Mouse (Mus musculus) embryonic facial prominence, embryonic 13.5 days (tissue): ENCODE results near the gene Cela3a. TPM values are rescaled to one million over a fixed set of nuclear protein-coding genes. Genes with fewer than 3 reads are reported as not detected.
"Not testable (repeated sequence)": the region's sequence is repeated elsewhere in the genome, so short reads cannot be mapped to it uniquely, and the experiment has no call there.

Source experiments
- ATAC-seq: fragments of 200-750 bp; cut with Nextera tagmentation; 2 replicates; pipeline ENCODE4 v1.8.0; 2017; ENCODE audit warnings: low read depth; ENCODE audit not compliant: insufficient number of reproducible peaks, insufficient read depth, low FRiP score, low TSS enrichment
- H3K27ac ChIP-seq: fragments of 300-500 bp; sonication (generic); 2 replicates; pipeline ENCODE4 v1.5.1; 2015; ENCODE audit warnings: moderate library complexity, mild to moderate bottlenecking, inconsistent platforms
- H3K27me3 ChIP-seq: fragments of 300-500 bp; sonication (generic); 2 replicates; pipeline ENCODE4 v1.6.1; 2015; ENCODE audit warnings: mild to moderate bottlenecking, inconsistent platforms
- H3K36me3 ChIP-seq: fragments of 300-500 bp; sonication (generic); 2 replicates; pipeline ENCODE4 v1.6.1; 2015; ENCODE audit warnings: mild to moderate bottlenecking, inconsistent platforms
- H3K4me1 ChIP-seq: fragments of 300-500 bp; sonication (generic); 2 replicates; pipeline ENCODE4 v1.6.1; 2015; ENCODE audit warnings: inconsistent platforms
- H3K4me2 ChIP-seq: fragments of 300-500 bp; sonication (generic); 2 replicates; pipeline ENCODE4 v1.6.1; 2015; ENCODE audit warnings: moderate library complexity, mild to moderate bottlenecking, inconsistent platforms
- H3K4me3 ChIP-seq: fragments of 300-500 bp; sonication (generic); 2 replicates; pipeline ENCODE4 v1.5.1; 2015; ENCODE audit warnings: mild to moderate bottlenecking, inconsistent platforms
- H3K9ac ChIP-seq: fragments of 300-500 bp; sonication (generic); 2 replicates; pipeline ENCODE4 v1.6.1; 2015; ENCODE audit warnings: mild to moderate bottlenecking, inconsistent platforms
- H3K9me3 ChIP-seq: fragments of 300-500 bp; sonication (generic); 2 replicates; pipeline ENCODE4 v1.6.1; 2016; ENCODE audit warnings: inconsistent platforms
- WGBS: fragments of 180-500 bp; shearing (Covaris S2); methylation state at CpG from one replicate; pipeline ENCODE4 v1.1.7; 2015; ENCODE audit warnings: mixed read lengths; 5-methylcytosine and 5-hydroxymethylcytosine counted together
- polyA plus RNA-seq: library from polyadenylated mRNA; unstranded; fragments of >200 nt; fragmentation: Nextera tagmentation; extraction: Ambion mirVana; gene quantifications from 2 replicates; pipeline ENCODE4 v1.2.1, GENCODE M21; 2015

The Cela3a gene
- polyA plus RNA-seq, 1 experiment from 2014 or later = not detected

DNA sequence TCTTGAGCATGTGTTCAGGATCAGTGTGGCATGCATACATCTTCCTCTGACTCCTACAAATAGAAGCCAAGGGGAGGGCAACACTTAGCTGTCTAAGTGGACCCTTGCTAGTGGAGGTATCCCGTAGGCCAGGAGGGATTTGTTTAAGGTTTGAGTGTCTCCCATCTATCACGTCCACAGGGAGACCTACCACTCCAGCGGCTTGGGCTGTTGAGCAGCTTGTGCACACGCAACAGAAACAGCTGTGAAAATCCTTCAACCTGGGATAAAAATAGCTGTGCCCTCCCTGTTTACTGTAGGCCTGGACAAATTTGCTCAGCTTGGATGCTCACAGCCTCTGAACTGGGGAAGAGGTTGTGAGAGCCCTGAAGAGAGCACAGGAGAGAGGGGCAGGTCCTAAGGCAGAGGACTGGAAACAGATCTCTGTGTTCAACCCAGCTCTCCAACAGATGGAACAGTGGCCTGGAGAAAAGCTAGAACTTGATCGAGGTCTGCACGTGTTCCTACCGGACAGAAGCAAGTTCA is 2.7 kb upstream of the Cela3a start:
- not testable (repeated sequence) for H3K4me3 ChIP-seq, H3K27ac ChIP-seq, H3K36me3 ChIP-seq, H3K4me2 ChIP-seq, ATAC-seq, H3K4me1 ChIP-seq, H3K9me3 ChIP-seq, H3K27me3 ChIP-seq, H3K9ac ChIP-seq
- WGBS = 81% methylated on average over 7 of the region's 7 CpGs

DNA sequence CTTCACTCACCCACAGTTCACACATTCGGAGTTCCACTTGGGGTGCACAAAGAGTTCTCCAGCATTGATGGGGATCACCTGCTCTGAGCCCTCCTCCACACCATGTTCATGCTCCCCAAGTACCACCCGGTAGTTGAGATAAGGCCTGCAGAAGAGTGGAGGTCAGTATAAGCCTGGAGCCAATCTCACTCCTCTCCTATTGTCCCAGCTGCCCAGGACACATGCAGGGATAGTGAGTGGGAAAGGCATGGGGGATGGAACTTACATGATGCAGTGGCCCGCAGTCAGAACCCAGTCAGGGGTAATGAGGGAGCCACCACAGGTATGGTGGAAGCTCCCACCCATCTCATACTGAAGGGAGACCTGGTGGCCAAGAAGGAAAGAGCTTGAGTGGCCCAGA is 4.0 kb downstream of the Cela3a start:
- no peaks in the 10 kb centered on the region for H3K9me3 ChIP-seq
- no peak overlapping the region for H3K27ac ChIP-seq
- ATAC-seq = no peak
- no peak overlapping the region for H3K4me2 ChIP-seq
- H3K36me3 ChIP-seq = no peaks in the 10 kb centered on the region
- no peaks in the 10 kb centered on the region for H3K4me1 ChIP-seq
- no peaks in the 10 kb centered on the region for H3K27me3 ChIP-seq
- H3K4me3 ChIP-seq = no peak overlapping the region
- 91% methylated on average over 3 of the region's 3 CpGs for WGBS
- H3K9ac ChIP-seq = no peak overlapping the region

DNA sequence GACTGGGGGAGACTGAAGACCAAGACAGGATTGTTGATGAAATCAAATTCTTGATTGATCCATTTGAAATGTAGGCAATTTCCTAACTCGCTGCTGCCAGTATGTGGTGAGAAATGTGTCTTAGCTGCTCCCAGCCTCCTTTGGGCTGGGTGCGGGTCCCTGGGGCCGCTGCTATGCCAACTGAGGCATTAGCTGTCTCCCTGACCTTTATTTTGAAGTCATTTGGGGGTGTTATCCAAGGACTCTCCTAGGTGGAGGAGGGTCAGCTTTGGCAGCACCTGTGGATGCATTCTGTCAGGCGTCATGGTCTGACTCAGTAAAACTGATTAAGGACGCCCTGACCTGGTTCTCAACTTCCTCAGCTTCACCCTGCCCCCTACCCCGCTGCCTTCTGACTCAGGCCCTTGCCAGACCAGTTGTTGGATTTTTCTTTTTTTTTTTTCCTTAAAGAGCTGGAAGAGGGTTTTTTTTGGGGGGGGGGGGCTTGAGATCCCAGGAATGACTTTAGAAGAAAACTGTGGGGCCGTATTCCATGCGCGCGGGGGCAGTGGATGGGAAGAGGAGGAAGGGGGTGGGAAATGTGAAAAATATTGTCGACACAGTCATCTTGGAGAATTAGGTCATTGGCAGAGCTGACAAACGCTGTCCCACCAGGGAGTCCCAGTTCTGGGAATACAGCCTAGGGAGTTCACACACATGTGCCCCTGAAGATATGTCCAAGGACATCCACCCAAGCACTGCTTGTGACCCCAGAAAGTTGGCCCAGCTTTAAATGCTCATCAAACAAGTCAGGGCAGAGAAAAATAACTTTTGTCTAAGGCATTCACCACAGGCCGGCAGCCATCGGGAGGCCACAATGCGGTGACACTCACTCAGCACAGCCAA is 12.7 kb downstream of the Cela3a start:
- no peak overlapping the region for H3K27ac ChIP-seq
- no peaks in the 10 kb centered on the region for H3K4me1 ChIP-seq
- H3K9me3 ChIP-seq = no peaks in the 10 kb centered on the region
- no peaks in the 10 kb centered on the region for H3K27me3 ChIP-seq
- no peaks in the 10 kb centered on the region for H3K36me3 ChIP-seq
- H3K4me3 ChIP-seq = no peak overlapping the region
- 74% methylated on average over 15 of the region's 15 CpGs for WGBS
- H3K4me2 ChIP-seq = no peak overlapping the region
- H3K9ac ChIP-seq = no peak overlapping the region
- ATAC-seq = no peak

DNA sequence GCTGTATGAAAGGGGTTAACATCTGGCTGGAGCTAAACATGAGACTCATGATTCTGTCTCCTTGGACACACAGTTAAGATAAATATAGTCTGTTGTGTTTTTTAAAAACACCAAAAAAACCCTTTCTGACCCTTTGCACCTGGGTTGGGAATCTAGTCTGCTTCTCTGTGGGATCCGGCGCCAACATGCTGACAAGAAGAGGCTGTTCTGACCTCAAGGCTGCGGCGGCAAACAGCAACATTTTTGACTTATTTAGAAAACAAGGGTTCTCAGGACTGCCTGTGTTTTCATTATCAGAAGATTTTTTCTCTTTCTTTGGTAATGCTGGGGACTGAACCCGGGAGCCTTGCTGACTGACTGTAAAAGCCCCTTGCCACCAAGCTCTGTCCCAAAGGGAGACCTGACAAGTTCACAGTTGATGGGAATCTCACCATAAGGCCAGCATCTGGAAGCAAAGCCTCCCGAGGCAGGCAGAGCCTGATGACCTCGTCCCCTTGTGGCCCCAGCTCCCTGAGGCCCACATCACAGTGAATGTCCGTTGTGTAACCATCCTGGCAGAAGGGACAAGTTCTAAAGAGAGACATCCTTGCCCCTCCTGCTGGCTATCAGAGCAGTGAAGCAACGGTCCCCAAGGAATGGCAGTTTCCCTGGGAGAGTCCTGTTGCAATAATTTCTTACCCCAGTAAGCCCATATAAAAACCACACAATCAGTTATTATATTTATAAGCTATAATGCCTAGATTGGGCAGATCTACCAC is 16.0 kb downstream of the Cela3a start:
- Histone ChIP-seq H3K36me3 (no peaks in the 10 kb centered on the region; the same call in 1 of the 2 replicates), H3K4me1 (peaks cover 8% of the 10 kb centered on the region), H3K9me3 (no peaks in the 10 kb centered on the region), H3K4me3 (no peak overlapping the region), H3K27me3 (no peaks in the 10 kb centered on the region), H3K9ac (no peak overlapping the region), H3K27ac (no peak overlapping the region), H3K4me2 (no peak overlapping the region)
- 60% methylated on average over 9 of the region's 9 CpGs for WGBS
- ATAC-seq = no peak

DNA sequence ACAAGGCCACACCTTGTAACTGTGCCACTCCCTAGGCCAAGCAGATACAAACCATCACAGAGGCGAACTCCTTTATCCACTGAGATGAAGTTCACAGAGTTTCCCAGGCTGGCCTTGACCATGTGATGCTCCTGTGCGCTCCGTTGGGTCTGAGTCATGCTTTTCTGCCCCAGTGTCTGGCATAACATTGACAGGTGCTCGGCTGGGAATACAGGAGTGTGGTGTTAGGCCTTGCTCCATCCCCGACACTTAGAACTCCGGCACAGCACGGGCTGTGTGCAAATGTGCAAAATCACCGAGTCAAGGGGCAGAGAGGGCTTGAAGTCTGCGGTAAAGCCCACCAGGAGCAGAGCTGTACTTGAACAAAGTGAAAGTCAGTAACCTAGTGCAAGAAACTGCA is 16.7 kb downstream of the Cela3a start:
- H3K4me3 ChIP-seq = no peak overlapping the region
- H3K36me3 ChIP-seq = no peaks in the 10 kb centered on the region; the same call in 1 of the 2 replicates
- no peaks in the 10 kb centered on the region for H3K9me3 ChIP-seq
- no peak overlapping the region for H3K9ac ChIP-seq
- no peaks in the 10 kb centered on the region for H3K27me3 ChIP-seq
- no peak overlapping the region for H3K27ac ChIP-seq
- 85% methylated on average over 9 of the region's 9 CpGs for WGBS
- no peak overlapping the region for H3K4me2 ChIP-seq
- H3K4me1 ChIP-seq = peaks cover 8% of the 10 kb centered on the region
- no peak for ATAC-seq

DNA sequence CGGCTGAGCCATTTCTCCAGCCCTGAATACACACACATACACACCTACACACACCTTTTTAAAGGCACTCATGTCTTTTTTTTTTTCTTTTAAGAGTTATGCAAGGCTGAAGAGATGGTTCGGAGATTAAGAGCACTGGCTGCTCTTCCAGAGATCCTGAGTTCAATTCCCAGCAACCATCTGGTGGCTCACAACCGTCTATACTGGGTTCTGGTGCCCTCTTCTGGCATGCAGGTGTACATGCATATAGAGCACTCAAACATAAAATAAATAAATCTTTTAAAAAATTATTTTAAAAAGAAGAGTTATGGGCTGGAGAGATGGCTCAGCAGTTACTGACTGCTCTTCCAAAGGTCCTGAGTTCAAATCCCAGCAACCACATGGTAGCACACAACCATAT is 18.3 kb downstream of the Cela3a start:
- 89% methylated on average over 3 of the region's 3 CpGs for WGBS
- H3K4me1 ChIP-seq = peaks cover 8% of the 10 kb centered on the region
- H3K27ac ChIP-seq = no peak overlapping the region
- no peak overlapping the region for H3K4me2 ChIP-seq
- H3K36me3 ChIP-seq = no peaks in the 10 kb centered on the region; the same call in 1 of the 2 replicates
- no peak overlapping the region for H3K9ac ChIP-seq
- ATAC-seq = no peak
- no peaks in the 10 kb centered on the region for H3K9me3 ChIP-seq
- no peaks in the 10 kb centered on the region for H3K27me3 ChIP-seq
- no peak overlapping the region for H3K4me3 ChIP-seq

DNA sequence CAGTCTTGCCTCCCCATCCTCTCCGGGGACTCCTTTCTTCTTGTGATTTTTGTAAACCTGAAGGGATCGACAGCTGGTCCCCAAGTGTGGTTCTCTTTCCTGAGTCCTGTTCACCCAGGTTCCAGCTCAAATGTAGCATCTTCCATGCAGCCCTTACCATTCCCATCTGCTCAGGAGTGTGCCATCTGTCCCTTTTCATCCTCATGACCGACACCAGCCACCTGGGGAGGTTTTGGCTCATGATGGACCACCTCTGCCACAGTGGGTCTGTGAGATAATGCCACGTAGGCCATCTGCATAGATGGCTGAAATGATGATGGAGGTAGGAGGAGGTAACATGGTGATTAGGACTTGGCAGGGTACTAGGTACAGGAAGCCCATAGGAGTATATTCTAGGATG is 19.4 kb downstream of the Cela3a start:
- Histone ChIP-seq H3K4me2 (no peak overlapping the region), H3K27ac (no peak overlapping the region), H3K9ac (no peak overlapping the region), H3K4me3 (no peak overlapping the region), H3K4me1 (peaks cover 8% of the 10 kb centered on the region), H3K36me3 (no peaks in the 10 kb centered on the region; the same call in 1 of the 2 replicates), H3K27me3 (no peaks in the 10 kb centered on the region), H3K9me3 (no peaks in the 10 kb centered on the region)
- 94% methylated on average over 4 of the region's 4 CpGs for WGBS
- ATAC-seq = no peak

DNA sequence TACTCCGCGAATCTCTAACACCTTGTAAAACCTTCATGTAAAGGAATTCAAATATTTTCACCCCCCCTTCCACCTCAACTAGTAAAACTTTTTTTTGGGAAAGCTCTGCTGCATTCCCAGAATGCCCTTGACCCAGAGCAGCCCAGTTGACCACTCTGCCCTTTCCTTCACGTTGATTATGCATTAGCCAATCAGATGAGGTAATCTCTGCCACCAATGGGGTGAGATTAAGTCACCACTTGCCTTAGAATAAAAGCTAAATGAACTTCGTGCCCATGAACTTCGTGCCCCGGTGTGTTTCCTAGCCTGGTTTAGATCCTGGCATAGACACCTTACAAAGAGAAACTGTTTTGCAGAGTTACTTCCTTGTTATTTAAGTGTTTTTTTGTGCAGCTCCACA is 20.6 kb downstream of the Cela3a start:
- peak overlapping the region; percentile 89 for H3K4me3 ChIP-seq
- H3K9ac ChIP-seq = peak overlapping the region; percentile 89
- H3K9me3 ChIP-seq = no peaks in the 10 kb centered on the region
- peak overlapping the region; percentile 80 for H3K4me2 ChIP-seq
- WGBS = 51% methylated on average over 6 of the region's 6 CpGs
- no peak overlapping the region for H3K27ac ChIP-seq
- H3K4me1 ChIP-seq = peaks cover 8% of the 10 kb centered on the region
- H3K36me3 ChIP-seq = no peaks in the 10 kb centered on the region; the same call in 1 of the 2 replicates
- ATAC-seq = no peak
- no peaks in the 10 kb centered on the region for H3K27me3 ChIP-seq

DNA sequence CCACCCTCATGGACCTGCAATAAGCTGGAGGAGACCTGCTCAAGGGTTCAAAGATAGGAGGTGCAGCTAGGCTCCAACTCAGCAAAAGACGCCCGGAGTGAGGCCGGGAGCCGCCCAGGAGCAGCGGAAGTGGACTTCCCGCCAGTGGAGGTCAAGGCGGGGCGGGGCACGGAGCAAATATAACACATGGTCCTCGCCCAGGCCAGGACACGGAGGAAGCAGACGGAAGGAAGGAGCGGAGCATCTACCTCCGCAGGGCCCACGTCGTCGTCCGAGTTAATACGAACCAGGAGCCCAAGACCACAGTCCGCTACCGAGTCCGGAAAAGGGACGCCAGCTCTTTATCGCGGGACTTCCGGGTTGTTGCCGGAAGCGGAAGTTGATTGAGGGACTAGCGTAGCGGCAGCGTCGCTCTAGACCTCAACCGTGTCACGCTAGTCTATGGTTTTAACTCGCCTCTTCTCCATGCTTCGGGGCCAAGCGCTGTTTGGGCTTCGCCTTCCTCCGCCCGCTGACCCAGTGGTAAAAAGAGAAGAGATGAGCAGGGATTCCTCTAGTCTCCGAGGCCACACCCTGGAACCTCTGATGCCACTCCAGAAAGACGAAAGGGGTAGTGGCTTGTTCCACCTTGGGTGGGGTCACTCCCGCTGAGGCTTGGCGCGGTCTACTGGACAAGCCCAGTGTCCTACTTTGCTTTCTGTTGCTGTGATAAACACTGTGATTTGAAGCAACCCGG is 21.4 kb downstream of the Cela3a start:
- H3K4me1 ChIP-seq = peaks cover 8% of the 10 kb centered on the region
- WGBS = under 1% methylated on average over 46 of the region's 46 CpGs
- H3K4me2 ChIP-seq = peak overlapping the region; percentile 80
- H3K36me3 ChIP-seq = no peaks in the 10 kb centered on the region; the same call in 1 of the 2 replicates
- peak overlapping the region; percentile 89 for H3K4me3 ChIP-seq
- no peaks in the 10 kb centered on the region for H3K27me3 ChIP-seq
- H3K27ac ChIP-seq = peak overlapping the region; percentile 90
- peak; percentile 84; the same call in 1 of the 2 replicates for ATAC-seq
- H3K9ac ChIP-seq = peak overlapping the region; percentile 89
- no peaks in the 10 kb centered on the region for H3K9me3 ChIP-seq

DNA sequence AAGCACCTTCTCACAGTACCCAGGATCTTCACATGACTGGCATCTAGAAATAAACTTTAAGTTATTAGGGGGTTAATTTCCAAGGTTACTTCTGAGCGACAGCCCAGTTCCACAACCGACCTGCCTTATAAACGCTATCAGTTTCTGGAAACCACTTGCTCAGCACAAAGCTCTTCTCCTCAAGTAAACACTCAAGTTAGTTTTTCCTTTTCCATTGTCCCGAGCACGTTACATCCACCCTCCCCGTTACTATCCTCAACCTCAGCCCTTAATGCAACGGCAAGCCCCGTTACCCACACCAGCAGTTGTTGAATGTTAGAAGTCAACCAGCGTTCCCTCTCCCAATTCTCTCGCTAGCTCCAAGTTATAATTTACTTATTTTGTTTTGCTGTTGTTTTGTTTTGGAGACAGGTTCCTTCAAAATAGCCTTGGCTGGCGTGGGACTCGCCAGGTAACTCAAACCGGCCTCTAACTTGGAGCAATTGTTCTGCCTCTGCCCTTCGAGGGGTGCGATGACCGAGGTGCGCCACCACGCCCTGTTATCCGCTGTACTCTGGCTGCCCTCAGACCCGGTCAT is 22.0 kb downstream of the Cela3a start:
- Histone ChIP-seq H3K4me1 (peaks cover 8% of the 10 kb centered on the region), H3K27ac (peak overlapping the region; percentile 90), H3K9ac (peak overlapping the region; percentile 89), H3K9me3 (no peaks in the 10 kb centered on the region), H3K4me3 (peak overlapping the region; percentile 89), H3K27me3 (no peaks in the 10 kb centered on the region), H3K4me2 (peak overlapping the region; percentile 80), H3K36me3 (no peaks in the 10 kb centered on the region; the same call in 1 of the 2 replicates)
- ATAC-seq = no peak
- WGBS = under 1% methylated on average over 20 of the region's 20 CpGs
